Comparison of ENCODE assay signal across 10 mouse cellular contexts in genomic region chr5:140042002-140042611, GRCm38 (mm10).
DNase-seq lines count a peak whose midpoint lies in the region; ATAC-seq and TF ChIP-seq lines count a peak whose summit lies in the region.
"Had no signal": no experiment of that assay in that cellular context is flagged by ENCODE, and none has a peak within 500 bp of the region (broad histone marks: within the 10 kb centered on the region; RNA-seq: fewer than 3 reads in every experiment).

No protein-coding gene starts in this region.

- intact Hi-C loops in left cerebral cortex, postnatal 36 days (cut with DNase I): no loop called here

- H3K4me3 ChIP-seq in liver, embryonic 12.5 days: no peak overlapping the region
- no peak overlapping the region for H3K4me3 ChIP-seq in cortical plate, adult 2 months (ENCODE audit: insufficient read depth, low read length)
- H3K4me3 ChIP-seq in liver, postnatal 0 days (ENCODE audit: low read depth, low read length): no peak overlapping the region
- H3K4me3 ChIP-seq: forebrain, embryonic 15.5 days; heart, embryonic 15.5 days had no signal

- 75% methylated on average over 3 of the region's 3 CpGs for WGBS in liver, embryonic 12.5 days (ENCODE audit: insufficient replicate concordance)
- WGBS in liver, postnatal 0 days (ENCODE audit: insufficient replicate concordance): 71% methylated on average over 3 of the region's 3 CpGs

- TF ChIP-seq EP300 in liver, postnatal 0 days (IDR thresholded peaks at IDR 0.05; ENCODE audit: low read depth): no peak

- no peaks in the 10 kb centered on the region for H3K36me3 ChIP-seq in liver, embryonic 12.5 days
- no peaks in the 10 kb centered on the region for H3K36me3 ChIP-seq in liver, postnatal 0 days (replicated peaks; ENCODE audit: insufficient read depth, low read length)
- H3K36me3 ChIP-seq: forebrain, embryonic 15.5 days; heart, embryonic 15.5 days had no signal

- no peaks in the 10 kb centered on the region for H3K27me3 ChIP-seq in liver, embryonic 12.5 days (replicated peaks)
- H3K27me3 ChIP-seq in liver, postnatal 0 days (ENCODE audit: insufficient read depth, low read length): no peaks in the 10 kb centered on the region
- H3K27me3 ChIP-seq: forebrain, embryonic 15.5 days had no signal

- H3K27ac ChIP-seq in liver, embryonic 12.5 days: no peak overlapping the region
- H3K27ac ChIP-seq in cortical plate, adult 2 months (ENCODE audit: insufficient read depth, low read length): no peak overlapping the region
- no peak overlapping the region for H3K27ac ChIP-seq in liver, postnatal 0 days (ENCODE audit: low read depth)
- H3K27ac ChIP-seq: forebrain, embryonic 15.5 days; heart, embryonic 15.5 days had no signal

- DNase-seq in adrenal gland, postnatal 10 days: peak; percentile 38
- no peak for DNase-seq in adrenal gland, postnatal 14 days
- DNase-seq in liver: peak; percentile 23
- no peak for DNase-seq in liver, postnatal 0 days
- DNase-seq in left cerebral cortex, postnatal 36 days (ENCODE audit: low spot score in 2 of 2): no peak

- peak; percentile 36 for TF ChIP-seq CTCF in cortical plate, adult 2 months (IDR thresholded peaks at IDR 0.05; ENCODE audit: extremely low read depth, insufficient read depth, low read length)
- TF ChIP-seq CTCF in liver, postnatal 0 days (IDR thresholded peaks at IDR 0.05; ENCODE audit: low read depth): peak; percentile 49

- peaks cover 12% of the 10 kb centered on the region for H3K4me1 ChIP-seq in liver, embryonic 12.5 days
- no peaks in the 10 kb centered on the region for H3K4me1 ChIP-seq in cortical plate, adult 2 months (ENCODE audit: control insufficient read depth, insufficient read depth, low read length)
- H3K4me1 ChIP-seq in liver, postnatal 0 days (ENCODE audit: insufficient read depth): no peaks in the 10 kb centered on the region

- TF ChIP-seq POLR2A in cortical plate, adult 2 months (IDR thresholded peaks at IDR 0.05; ENCODE audit: extremely low read depth, insufficient read depth, low read length): no peak

- H3K4me2 ChIP-seq in liver, embryonic 12.5 days: no peak overlapping the region
- no peak overlapping the region for H3K4me2 ChIP-seq in liver, postnatal 0 days (ENCODE audit: low read depth, low read length)
- H3K4me2 ChIP-seq: forebrain, embryonic 15.5 days; heart, embryonic 15.5 days had no signal

- ATAC-seq in liver, embryonic 12.5 days: no peak
- ATAC-seq in liver, postnatal 0 days: no peak; the same call in 1 of the 2 replicates
- ATAC-seq in megakaryocyte-erythroid progenitor cell, adult 5-6 weeks (replicated peaks; ENCODE audit: low FRiP score, low TSS enrichment, poor library complexity, severe bottlenecking): no peak
- ATAC-seq: forebrain, embryonic 15.5 days had no signal

- no peak overlapping the region for H3K9ac ChIP-seq in liver, embryonic 12.5 days
- no peak overlapping the region for H3K9ac ChIP-seq in liver, postnatal 0 days (replicated peaks)
- H3K9ac ChIP-seq: forebrain, embryonic 15.5 days; heart, embryonic 15.5 days had no signal

- no peaks in the 10 kb centered on the region for H3K9me3 ChIP-seq in liver, embryonic 12.5 days (replicated peaks)
- H3K9me3 ChIP-seq in liver, postnatal 0 days (ENCODE audit: low read length): no peaks in the 10 kb centered on the region
- H3K9me3 ChIP-seq: forebrain, embryonic 15.5 days; heart, embryonic 15.5 days had no signal

Comparison
In these comparisons a context has a peak if more than half of its experiments do, and no peak if none do; other contexts are left out.
1. DNase-seq: peak in adrenal gland, postnatal 10 days (single experiment) and liver (single experiment); none in adrenal gland, postnatal 14 days (single experiment), liver, postnatal 0 days (single experiment) and left cerebral cortex, postnatal 36 days (0 of 2).